Mouse (Mus musculus): Measurements from ENCODE around the gene Pla2g4b. TPM values are rescaled to one million over a fixed set of nuclear protein-coding genes. Genes with fewer than 3 reads are reported as not detected.

The Pla2g4b gene
- polyA plus RNA-seq (2014; fragmentation: Nextera tagmentation; extraction: Ambion mirVana): 1.5 and 2.3 TPM in 2 replicates

DNA sequence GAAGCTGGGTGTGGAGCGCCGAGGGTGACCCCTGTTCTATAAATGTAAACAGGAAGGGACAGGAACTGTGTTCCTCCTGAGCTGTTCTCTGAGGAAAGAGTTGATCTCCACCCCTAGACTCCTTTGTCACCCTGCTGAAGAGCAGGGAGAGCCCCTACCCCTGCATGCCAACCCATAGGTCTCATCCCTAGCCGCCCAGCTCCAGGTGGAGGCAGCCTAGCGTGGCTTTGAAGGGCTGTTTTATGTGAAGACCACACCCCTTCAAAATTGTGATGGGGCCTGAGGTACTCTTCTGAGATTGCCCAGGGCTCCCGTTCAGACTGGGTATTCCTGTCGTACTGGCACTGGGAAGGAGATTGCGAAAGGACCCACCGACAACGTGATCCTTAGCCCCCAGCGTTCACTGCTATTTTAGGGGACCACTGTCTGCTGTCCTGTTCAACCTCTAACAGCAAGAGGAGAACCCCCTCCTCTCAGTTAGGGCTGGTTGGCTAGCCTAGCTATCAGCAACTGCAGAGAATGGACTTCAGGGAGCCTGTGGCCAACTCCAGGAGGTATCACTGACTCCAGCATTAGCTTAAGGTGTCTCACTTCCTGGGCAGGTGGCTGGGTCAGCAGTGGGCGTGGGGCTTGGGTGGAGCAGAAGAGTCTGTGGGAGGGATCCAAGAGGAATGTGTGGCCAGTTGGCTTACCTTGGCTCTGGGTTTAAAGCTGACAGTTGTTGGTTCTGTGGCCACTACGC lies at the start of gene Pla2g4b:
Pla2g4b (plus strand) TSS at position 692 of the 742 bp plus-strand sequence.
- Histone ChIP-seq H3K4me3 (ENCODE audit: low read depth, low read length) (no peak within 1 kb of the TSS), H3K36me3 (ENCODE audit: control insufficient read depth, insufficient read depth, low read length) (peaks cover 6% of the 10 kb centered on the region; the same call in 1 of the 2 replicates), H3K27me3 (ENCODE audit: control insufficient read depth, insufficient read depth, low read length) (no peaks in the 10 kb centered on the region), H3K4me1 (ENCODE audit: control insufficient read depth, insufficient read depth, low read length) (peaks cover 5% of the 10 kb centered on the region), H3K9me3 (ENCODE audit: control insufficient read depth, low read length) (no peaks in the 10 kb centered on the region), H3K9ac (ENCODE audit: low read length) (no peak within 1 kb of the TSS), H3K27ac (ENCODE audit: low read depth, low read length) (no peak within 1 kb of the TSS), H3K4me2 (no peak within 1 kb of the TSS)
- ATAC-seq (ENCODE audit: low FRiP score): no peak
- DNase-seq (ENCODE audit: low spot score, missing footprints): peak; percentile 79
- 90% methylated on average over 12 of the region's 12 CpGs for WGBS

DNA sequence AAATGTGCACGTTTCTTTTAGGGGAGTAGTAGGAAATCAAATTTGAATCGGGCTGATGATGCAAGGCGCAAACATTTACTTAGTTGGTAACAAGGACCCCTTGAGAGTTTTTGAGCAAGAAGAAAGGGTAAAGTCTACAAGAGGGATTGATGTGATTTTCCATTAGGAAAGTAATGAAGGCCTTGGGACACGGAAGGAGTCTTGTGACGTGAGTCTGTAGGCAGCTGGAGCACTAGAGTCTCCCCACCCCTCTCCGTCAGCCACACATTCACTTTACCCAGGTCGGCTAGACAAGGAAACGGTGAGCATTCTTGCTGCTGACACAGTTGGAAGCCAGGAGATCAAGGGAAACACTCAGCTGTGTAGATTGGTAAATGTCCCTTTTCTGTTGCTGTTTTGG lies 47.3 kb upstream of the Pla2g4b start:
- Histone ChIP-seq H3K4me1 (ENCODE audit: control insufficient read depth, insufficient read depth, low read length) (no peaks in the 10 kb centered on the region; the same call in 1 of the 2 replicates), H3K9me3 (ENCODE audit: control insufficient read depth, low read length) (no peaks in the 10 kb centered on the region), H3K4me2 (no peak overlapping the region), H3K27ac (ENCODE audit: low read depth, low read length) (no peak overlapping the region), H3K9ac (ENCODE audit: low read length) (no peak overlapping the region), H3K36me3 (ENCODE audit: control insufficient read depth, insufficient read depth, low read length) (no peaks in the 10 kb centered on the region), H3K27me3 (ENCODE audit: control insufficient read depth, insufficient read depth, low read length) (no peaks in the 10 kb centered on the region), H3K4me3 (ENCODE audit: low read depth, low read length) (no peak overlapping the region)
- 72% methylated on average over 8 of the region's 8 CpGs for WGBS
- ATAC-seq (ENCODE audit: low FRiP score) (no peak), DNase-seq (ENCODE audit: low spot score, missing footprints) (peak; percentile 19)

DNA sequence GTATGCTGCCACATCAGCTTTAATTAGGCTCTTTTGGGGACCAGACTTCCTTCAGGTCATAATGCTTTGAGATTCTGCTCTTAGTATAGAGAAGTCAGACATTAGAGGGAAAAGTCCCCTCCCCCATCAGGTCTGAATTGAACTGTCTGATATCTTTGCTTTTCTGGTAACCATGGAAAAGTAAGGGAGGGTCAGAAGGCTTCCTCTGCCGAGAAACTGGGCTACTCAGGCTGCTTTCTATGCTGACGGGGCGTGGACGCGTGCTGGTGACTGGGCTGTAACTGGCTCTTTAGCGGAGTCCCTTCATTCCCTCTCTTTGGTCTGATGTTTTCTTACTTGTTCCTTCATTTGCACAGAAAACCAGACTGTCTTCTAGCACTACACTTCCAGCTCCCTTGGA lies 46.8 kb upstream of the Pla2g4b start:
- H3K27me3 ChIP-seq (ENCODE audit: control insufficient read depth, insufficient read depth, low read length): no peaks in the 10 kb centered on the region
- ATAC-seq (ENCODE audit: low FRiP score): no peak
- WGBS: 70% methylated on average over 6 of the region's 6 CpGs

DNA sequence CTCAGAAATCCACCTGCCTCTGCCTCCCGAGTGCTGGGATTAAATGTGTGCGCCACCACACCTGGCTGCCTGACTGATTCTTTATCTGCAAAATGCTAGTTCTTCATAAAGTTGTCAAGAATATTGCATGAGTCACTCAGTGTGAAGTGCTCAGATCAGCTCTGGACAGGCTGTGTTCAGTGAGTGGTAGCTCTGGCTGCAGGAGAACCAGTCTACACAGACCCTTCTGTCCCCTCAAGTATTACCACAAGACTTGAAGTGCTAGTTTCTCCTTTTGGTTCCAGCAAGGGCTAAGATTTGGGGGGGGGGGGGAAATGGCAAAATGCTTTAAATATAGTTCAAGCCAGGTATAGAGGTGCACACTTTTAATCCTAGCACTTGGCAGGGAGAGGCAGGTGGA lies 45.8 kb upstream of the Pla2g4b start:
- Histone ChIP-seq H3K36me3 (ENCODE audit: control insufficient read depth, insufficient read depth, low read length) (no peaks in the 10 kb centered on the region), H3K27me3 (ENCODE audit: control insufficient read depth, insufficient read depth, low read length) (no peaks in the 10 kb centered on the region), H3K4me3 (ENCODE audit: low read depth, low read length) (no peak overlapping the region), H3K27ac (ENCODE audit: low read depth, low read length) (no peak overlapping the region), H3K9me3 (ENCODE audit: control insufficient read depth, low read length) (no peaks in the 10 kb centered on the region), H3K4me2 (no peak overlapping the region), H3K9ac (ENCODE audit: low read length) (no peak overlapping the region), H3K4me1 (ENCODE audit: control insufficient read depth, insufficient read depth, low read length) (no peaks in the 10 kb centered on the region; the same call in 1 of the 2 replicates)
- DNase-seq (ENCODE audit: low spot score, missing footprints): no peak
- WGBS: 97% methylated on average over 2 of the region's 2 CpGs
- no peak for ATAC-seq (ENCODE audit: low FRiP score)

More for the DNA sequence above, 46.8 kb upstream of the Pla2g4b start:
- H3K27ac ChIP-seq (ENCODE audit: low read depth, low read length): no peak overlapping the region
- DNase-seq (ENCODE audit: low spot score, missing footprints): no peak
- H3K4me1 ChIP-seq (ENCODE audit: control insufficient read depth, insufficient read depth, low read length): no peaks in the 10 kb centered on the region; the same call in 1 of the 2 replicates
- no peak overlapping the region for H3K4me3 ChIP-seq (ENCODE audit: low read depth, low read length)
- H3K9ac ChIP-seq (ENCODE audit: low read length): peak overlapping the region; percentile 13; the same call in 1 of the 2 replicates
- H3K36me3 ChIP-seq (ENCODE audit: control insufficient read depth, insufficient read depth, low read length): no peaks in the 10 kb centered on the region
- no peak overlapping the region for H3K4me2 ChIP-seq
- H3K9me3 ChIP-seq (ENCODE audit: control insufficient read depth, low read length): no peaks in the 10 kb centered on the region

DNA sequence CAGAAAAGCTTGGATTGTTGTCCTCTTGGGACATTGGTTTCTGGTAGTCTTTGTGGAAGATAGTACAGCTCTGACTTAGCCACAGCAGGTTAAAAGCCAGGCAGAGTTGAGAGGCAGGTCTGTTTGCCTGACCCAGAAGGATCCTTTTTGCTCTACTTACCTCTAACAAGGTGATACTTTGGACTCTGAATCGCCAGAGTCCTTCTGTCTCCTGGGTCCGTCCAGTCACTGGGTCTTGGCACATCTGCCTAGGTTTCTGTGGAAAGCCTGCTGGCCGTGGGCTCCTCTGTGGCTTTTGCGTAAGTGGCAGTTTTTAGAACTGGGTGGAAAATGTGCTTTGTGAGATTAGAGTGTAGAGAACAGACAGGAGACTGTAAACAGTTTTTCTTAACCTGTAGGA lies 44.3 kb upstream of the Pla2g4b start:
- 83% methylated on average over 4 of the region's 4 CpGs for WGBS
- Histone ChIP-seq H3K4me3 (ENCODE audit: low read depth, low read length) (no peak overlapping the region), H3K4me2 (no peak overlapping the region), H3K4me1 (ENCODE audit: control insufficient read depth, insufficient read depth, low read length) (no peaks in the 10 kb centered on the region; the same call in 1 of the 2 replicates), H3K36me3 (ENCODE audit: control insufficient read depth, insufficient read depth, low read length) (no peaks in the 10 kb centered on the region), H3K9me3 (ENCODE audit: control insufficient read depth, low read length) (no peaks in the 10 kb centered on the region), H3K27ac (ENCODE audit: low read depth, low read length) (no peak overlapping the region), H3K9ac (ENCODE audit: low read length) (no peak overlapping the region), H3K27me3 (ENCODE audit: control insufficient read depth, insufficient read depth, low read length) (no peaks in the 10 kb centered on the region)
- DNase-seq (ENCODE audit: low spot score, missing footprints) (peak; percentile 73), ATAC-seq (ENCODE audit: low FRiP score) (no peak)

DNA sequence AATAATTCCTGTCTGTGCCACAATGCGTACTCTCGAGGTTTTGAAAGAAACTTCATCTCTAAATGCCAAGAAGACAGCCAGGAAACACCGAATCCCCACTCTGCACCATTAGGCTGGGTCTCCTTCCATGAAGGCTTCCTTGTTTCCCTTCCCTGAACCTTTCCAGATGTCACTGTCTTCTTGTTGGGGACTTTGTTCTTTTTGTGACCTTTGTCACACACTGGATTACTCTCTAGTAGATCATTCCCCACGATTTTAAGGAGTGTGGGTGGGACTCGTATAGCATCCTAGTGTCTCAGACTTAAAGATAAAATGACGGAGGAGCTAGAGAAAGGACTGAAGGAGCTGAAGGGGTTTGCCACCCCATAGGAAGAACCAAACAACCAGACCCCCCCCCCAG lies 42.3 kb upstream of the Pla2g4b start:
- DNase-seq (ENCODE audit: low spot score, missing footprints) (no peak), ATAC-seq (ENCODE audit: low FRiP score) (no peak)
- Histone ChIP-seq H3K9ac (ENCODE audit: low read length) (no peak overlapping the region), H3K4me1 (ENCODE audit: control insufficient read depth, insufficient read depth, low read length) (no peaks in the 10 kb centered on the region; the same call in 1 of the 2 replicates), H3K27ac (ENCODE audit: low read depth, low read length) (no peak overlapping the region), H3K9me3 (ENCODE audit: control insufficient read depth, low read length) (no peaks in the 10 kb centered on the region), H3K4me2 (no peak overlapping the region), H3K36me3 (ENCODE audit: control insufficient read depth, insufficient read depth, low read length) (no peaks in the 10 kb centered on the region), H3K4me3 (ENCODE audit: low read depth, low read length) (no peak overlapping the region), H3K27me3 (ENCODE audit: control insufficient read depth, insufficient read depth, low read length) (no peaks in the 10 kb centered on the region)
- 85% methylated on average over 6 of the region's 6 CpGs for WGBS

DNA sequence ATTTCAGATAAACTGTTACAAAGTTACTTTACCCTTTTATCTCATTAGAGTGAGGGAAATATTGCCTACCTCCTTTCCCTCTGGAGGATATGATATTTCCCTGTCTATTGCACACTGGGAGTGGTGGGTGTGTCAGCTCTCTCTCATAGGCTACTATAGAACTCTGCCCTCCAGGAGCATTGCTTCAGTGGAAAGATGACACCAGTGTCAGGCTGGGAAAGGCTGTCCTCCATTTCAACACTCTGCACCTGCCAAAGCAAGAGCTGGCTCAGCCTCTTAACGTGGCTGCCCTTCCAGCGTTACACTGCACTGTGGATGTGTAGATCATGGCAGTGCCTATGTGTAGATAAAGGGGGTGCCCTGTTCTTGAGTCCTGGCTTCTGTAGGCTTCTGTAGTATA lies 40.9 kb upstream of the Pla2g4b start:
- 89% methylated on average over 2 of the region's 2 CpGs for WGBS
- H3K4me2 ChIP-seq: no peak overlapping the region
- H3K27ac ChIP-seq (ENCODE audit: low read depth, low read length): no peak overlapping the region
- no peaks in the 10 kb centered on the region for H3K9me3 ChIP-seq (ENCODE audit: control insufficient read depth, low read length)
- no peaks in the 10 kb centered on the region for H3K4me1 ChIP-seq (ENCODE audit: control insufficient read depth, insufficient read depth, low read length)
- no peaks in the 10 kb centered on the region for H3K27me3 ChIP-seq (ENCODE audit: control insufficient read depth, insufficient read depth, low read length)
- ATAC-seq (ENCODE audit: low FRiP score) (no peak), DNase-seq (ENCODE audit: low spot score, missing footprints) (peak; percentile 72)
- no peak overlapping the region for H3K4me3 ChIP-seq (ENCODE audit: low read depth, low read length)
- H3K9ac ChIP-seq (ENCODE audit: low read length): no peak overlapping the region
- no peaks in the 10 kb centered on the region for H3K36me3 ChIP-seq (ENCODE audit: control insufficient read depth, insufficient read depth, low read length)

DNA sequence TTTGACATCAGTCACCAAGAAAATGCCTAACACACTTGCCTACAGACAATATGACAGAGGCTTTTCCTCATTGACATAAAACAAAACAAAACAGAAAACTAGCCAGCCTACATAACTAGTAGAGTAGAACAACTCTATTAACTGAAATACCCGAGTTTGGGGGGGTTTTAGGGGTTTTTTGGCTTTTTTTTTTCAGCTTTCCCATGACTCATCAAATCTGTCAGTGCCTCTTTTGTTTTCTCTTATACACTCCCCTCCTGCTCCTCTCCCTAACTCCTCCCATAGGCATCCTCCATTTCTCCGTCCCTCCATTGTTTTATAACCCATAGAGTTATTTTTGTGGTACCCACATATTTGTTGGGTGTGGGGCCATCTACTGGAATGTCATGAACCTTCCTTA lies 39.7 kb upstream of the Pla2g4b start:
- 67% methylated on average over 2 of the region's 2 CpGs for WGBS
- ATAC-seq (ENCODE audit: low FRiP score): no peak
- Histone ChIP-seq H3K9me3 (ENCODE audit: control insufficient read depth, low read length) (no peaks in the 10 kb centered on the region), H3K36me3 (ENCODE audit: control insufficient read depth, insufficient read depth, low read length) (no peaks in the 10 kb centered on the region), H3K27ac (ENCODE audit: low read depth, low read length) (no peak overlapping the region), H3K9ac (ENCODE audit: low read length) (no peak overlapping the region), H3K4me2 (no peak overlapping the region), H3K4me3 (ENCODE audit: low read depth, low read length) (no peak overlapping the region), H3K4me1 (ENCODE audit: control insufficient read depth, insufficient read depth, low read length) (no peaks in the 10 kb centered on the region), H3K27me3 (ENCODE audit: control insufficient read depth, insufficient read depth, low read length) (no peaks in the 10 kb centered on the region)
- DNase-seq (ENCODE audit: low spot score, missing footprints): peak; percentile 69

DNA sequence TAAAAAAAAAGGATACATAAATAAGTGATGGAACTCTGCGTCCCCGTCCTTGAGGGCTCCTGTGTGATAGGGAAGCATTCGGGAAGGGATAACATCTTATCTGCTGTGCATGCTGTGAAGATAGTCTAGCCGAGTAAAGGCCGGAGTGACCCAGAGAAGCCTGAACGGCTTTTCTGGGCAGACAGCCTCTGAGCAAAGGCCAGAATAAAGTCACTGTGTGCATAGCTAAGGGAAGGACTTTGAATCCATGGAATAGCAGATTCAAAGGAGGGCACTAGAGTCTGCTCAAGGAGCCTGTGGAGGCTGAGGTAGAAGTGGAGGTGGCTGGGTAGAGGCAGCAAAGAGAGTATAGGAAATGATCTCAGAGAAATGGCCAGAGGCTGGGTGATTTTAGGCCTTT lies 38.4 kb upstream of the Pla2g4b start:
- Histone ChIP-seq H3K27me3 (ENCODE audit: control insufficient read depth, insufficient read depth, low read length) (no peaks in the 10 kb centered on the region), H3K4me1 (ENCODE audit: control insufficient read depth, insufficient read depth, low read length) (no peaks in the 10 kb centered on the region), H3K4me3 (ENCODE audit: low read depth, low read length) (no peak overlapping the region), H3K9ac (ENCODE audit: low read length) (no peak overlapping the region), H3K27ac (ENCODE audit: low read depth, low read length) (no peak overlapping the region), H3K4me2 (no peak overlapping the region), H3K36me3 (ENCODE audit: control insufficient read depth, insufficient read depth, low read length) (no peaks in the 10 kb centered on the region), H3K9me3 (ENCODE audit: control insufficient read depth, low read length) (no peaks in the 10 kb centered on the region)
- no peak for ATAC-seq (ENCODE audit: low FRiP score)
- WGBS: 88% methylated on average over 6 of the region's 6 CpGs
- DNase-seq (ENCODE audit: low spot score, missing footprints): peak; percentile 49

All from midbrain, embryonic 11.5 days (tissue).